Mouse (Mus musculus) neural tube, embryonic 11.5 days (tissue): ENCODE measurements around the gene Gm8926. TPM values are rescaled to one million over a fixed set of nuclear protein-coding genes. Genes with fewer than 3 reads are reported as not detected.
"Not testable (repeated sequence)": the region's sequence is repeated elsewhere in the genome, so short reads cannot be mapped to it uniquely, and the experiment has no call there.

Experiments used
- ATAC-seq: fragments of 200-750 bp; cut with Nextera tagmentation; 2 replicates; pipeline ENCODE4 v1.8.0; 2017; ENCODE audit warnings: moderate number of reproducible peaks, mild to moderate bottlenecking, moderate TSS enrichment, moderate library complexity; ENCODE audit not compliant: insufficient read depth, low FRiP score, low TSS enrichment
- DNase-seq: peaks from one replicate; pipeline ENCODE4 v3.0.0-alpha.2; 2015; ENCODE audit warnings: low spot score
- H3K27ac ChIP-seq: fragments of 300-500 bp; sonication (generic); 2 replicates; pipeline ENCODE4 v1.5.1; 2014; ENCODE audit warnings: low read depth, mild to moderate bottlenecking, low read length
- H3K27me3 ChIP-seq: fragments of 300-500 bp; sonication (generic); 2 replicates; pipeline ENCODE4 v1.6.1; 2014; ENCODE audit warnings: mild to moderate bottlenecking, low read length, mixed read lengths; ENCODE audit not compliant: control insufficient read depth, insufficient read depth
- H3K36me3 ChIP-seq: fragments of 300-500 bp; sonication (generic); 2 replicates; pipeline ENCODE4 v1.6.1; 2014; ENCODE audit warnings: mild to moderate bottlenecking, low read length, moderate library complexity, mixed read lengths; ENCODE audit not compliant: control insufficient read depth, insufficient read depth
- H3K4me1 ChIP-seq: fragments of 300-500 bp; sonication (generic); 2 replicates; pipeline ENCODE4 v1.6.1; 2014; ENCODE audit warnings: low read length, mixed read lengths; ENCODE audit not compliant: control insufficient read depth, insufficient read depth
- H3K4me2 ChIP-seq: fragments of 300-500 bp; sonication (generic); 2 replicates; pipeline ENCODE4 v1.6.1; 2014; ENCODE audit warnings: low read depth, mild to moderate bottlenecking, moderate library complexity
- H3K4me3 ChIP-seq: fragments of 300-500 bp; sonication (generic); 2 replicates; pipeline ENCODE4 v1.5.1; 2014; ENCODE audit warnings: low read depth, low read length
- H3K9ac ChIP-seq: fragments of 300-500 bp; sonication (generic); 2 replicates; pipeline ENCODE4 v1.6.1; 2014; ENCODE audit warnings: mild to moderate bottlenecking, low read length
- H3K9me3 ChIP-seq: fragments of 300-500 bp; sonication (generic); 2 replicates; pipeline ENCODE4 v1.6.1; 2016; ENCODE audit warnings: low read length; ENCODE audit not compliant: control insufficient read depth
- WGBS: fragments of 180-500 bp; shearing (Covaris S2); extraction: QIAGEN DNeasy Blood & Tissue Kit; methylation state at CpG from one replicate; pipeline ENCODE4 v1.1.7; 2014; 5-methylcytosine and 5-hydroxymethylcytosine counted together
- polyA plus RNA-seq: library from polyadenylated mRNA; unstranded; fragments of >200 nt; fragmentation: Nextera tagmentation; extraction: Ambion mirVana; gene quantifications from 2 replicates; pipeline ENCODE4 v1.2.1, GENCODE M21; 2014

Gene Gm8926
- polyA plus RNA-seq, result not detected in 2 replicates

- ATAC-seq, DNase-seq, H3K4me1 ChIP-seq, H3K4me3 ChIP-seq, H3K27me3 ChIP-seq, H3K9ac ChIP-seq, H3K4me2 ChIP-seq, H3K36me3 ChIP-seq, H3K27ac ChIP-seq, H3K9me3 ChIP-seq: not testable (repeated sequence)
- WGBS, result 78% methylated on average over 1 of the region's 4 CpGs
These were observed at the start of gene Gm8926 for GRCm38 (mm10) chr5:11770248-11770647. Gene Gm8926 (plus strand): TSS chr5:11770548.

Other genes starting within 250 kb of the Gm8926 start
- gene Gm6460, start 175.6 kb upstream of the Gm8926 start, polyA plus RNA-seq, result not detected in 2 replicates
- gene Gm8922, start 88.6 kb upstream of the Gm8926 start, polyA plus RNA-seq, result 0.24 TPM in 1 of 2 replicates, not detected in the other
- not detected in 2 replicates for gene Gm6465, start 75.0 kb downstream of the Gm8926 start, polyA plus RNA-seq
- not detected in 2 replicates for gene 4933402N22Rik, start 147.5 kb downstream of the Gm8926 start, polyA plus RNA-seq